Mouse (Mus musculus) megakaryocyte, embryonic 14.5 days (primary cell): ENCODE data around the gene Ism1.

ENCODE experiments used
- FLI1 ChIP-seq: IDR thresholded peaks from 2 replicates; pipeline ENCODE4 v1.6.1; 2012; ENCODE audit warnings: low read length, inconsistent platforms, mixed read lengths
- GATA1 ChIP-seq: IDR thresholded peaks from 3 replicates; pipeline ENCODE4 v1.6.1; 2012; ENCODE audit warnings: mixed read lengths, low read length, inconsistent platforms, borderline replicate concordance

- no peak for TF ChIP-seq GATA1
- TF ChIP-seq FLI1, result no peak
These were observed 22.6 kb downstream of the Ism1 start for GRCm38 (mm10) chr2:139700609-139701008.
